Mouse (Mus musculus) cerebellum, adult 2 months (tissue): ENCODE results near the gene Pak6. TPM values are rescaled to one million over a fixed set of nuclear protein-coding genes. Genes with fewer than 3 reads are reported as not detected.

Source experiments
- DNase-seq, 2 experiments: peaks; one replicate each; pipeline ENCODE4 v3.0.0; 2021
- H3K27ac ChIP-seq: fragments of 200-500 bp; 2 replicates; pipeline ENCODE4 v1.5.1; 2012; ENCODE audit warnings: low read length, control low read depth, inconsistent platforms; ENCODE audit not compliant: insufficient read depth
- H3K27me3 ChIP-seq: fragments of 200-500 bp; 2 replicates; pipeline ENCODE4 v1.6.1; 2012; ENCODE audit warnings: inconsistent platforms, mild to moderate bottlenecking, low read length, moderate library complexity; ENCODE audit not compliant: control insufficient read depth, insufficient read depth
- H3K4me1 ChIP-seq: fragments of 200-500 bp; 2 replicates; pipeline ENCODE4 v1.6.1; 2011; ENCODE audit warnings: low read length; ENCODE audit not compliant: control insufficient read depth, insufficient read depth
- H3K4me3 ChIP-seq: fragments of 200-500 bp; replicated peaks from 2 replicates; pipeline ENCODE3; 2011; ENCODE audit warnings: mild to moderate bottlenecking, low read depth, low read length, control low read depth; ENCODE audit not compliant: insufficient read depth
- CTCF ChIP-seq: fragments of 200-500 bp; IDR thresholded peaks from 2 replicates; pipeline ENCODE4 v1.5.1; 2011; ENCODE audit warnings: low read depth, mild to moderate bottlenecking, control low read depth, low read length, moderate library complexity, borderline replicate concordance; ENCODE audit not compliant: insufficient read depth
- POLR2A ChIP-seq: fragments of 200-500 bp; IDR thresholded peaks from 2 replicates; pipeline ENCODE4 v1.6.1; 2011; ENCODE audit warnings: low read length, control low read depth, borderline replicate concordance; ENCODE audit not compliant: insufficient read depth
- WGBS: fragments of 180-500 bp; shearing (Covaris S2); methylation state at CpG from one replicate; pipeline ENCODE4 v1.1.7; 2018; 5-methylcytosine and 5-hydroxymethylcytosine counted together
- polyA plus RNA-seq: library from polyadenylated mRNA; depleted of rRNA; stranded (reverse); fragments of >200 nt; gene quantifications from 2 replicates; pipeline ENCODE4 v1.2.3, GENCODE M21; 2012

The Pak6 gene
- polyA plus RNA-seq, 1 experiment, result 6.4 TPM

GRCm38 (mm10) chr2:118701161-118701560 lies 38.1 kb downstream of the Pak6 start:
- peaks cover 7% of the 10 kb centered on the region for H3K4me1 ChIP-seq
- H3K27me3 ChIP-seq, result peaks cover 3% of the 10 kb centered on the region; the same call in 1 of the 2 replicates
- no peak for TF ChIP-seq POLR2A
- no peak for TF ChIP-seq CTCF
- no peak overlapping the region for H3K4me3 ChIP-seq
- no peak for DNase-seq
- WGBS, result 54% methylated on average over 5 of the region's 5 CpGs
- no peak overlapping the region for H3K27ac ChIP-seq

- Histone ChIP-seq H3K27ac (no peak overlapping the region), H3K4me3 (no peak overlapping the region)
- no peak for DNase-seq
These were observed 39.1 kb downstream of the Pak6 start for GRCm38 (mm10) chr2:118701971-118702882.

GRCm38 (mm10) chr2:118702883-118703761 lies 40.0 kb downstream of the Pak6 start:
- under 1% methylated on average over 93 of the region's 93 CpGs for WGBS
- no peaks in the 10 kb centered on the region for H3K4me1 ChIP-seq
- DNase-seq, result peak; percentile 19 to 34
- H3K27me3 ChIP-seq, result peaks cover 3% of the 10 kb centered on the region; the same call in 1 of the 2 replicates
- TF ChIP-seq CTCF (no peak), POLR2A (no peak)
- peak overlapping the region; percentile 19 for H3K4me3 ChIP-seq
- H3K27ac ChIP-seq, result no peak overlapping the region

More at GRCm38 (mm10) chr2:118701971-118702882, 39.1 kb downstream of the Pak6 start:
- 22% methylated on average over 51 of the region's 51 CpGs for WGBS
- Histone ChIP-seq H3K4me1 (no peaks in the 10 kb centered on the region; the same call in 1 of the 2 replicates), H3K27me3 (peaks cover 3% of the 10 kb centered on the region; the same call in 1 of the 2 replicates)
- TF ChIP-seq POLR2A, result no peak
- TF ChIP-seq CTCF, result no peak

GRCm38 (mm10) chr2:118703913-118704730 lies 41.0 kb downstream of the Pak6 start, which contains the start of gene Ankrd63:
Gene Ankrd63, minus strand, starts transcription at chr2:118703963.
- WGBS, result 4% methylated on average over 50 of the region's 50 CpGs
- Histone ChIP-seq H3K4me1 (no peaks in the 10 kb centered on the region), H3K4me3 (peak within 1 kb of the TSS; percentile 19), H3K27me3 (peaks cover 3% of the 10 kb centered on the region; the same call in 1 of the 2 replicates), H3K27ac (no peak within 1 kb of the TSS)
- DNase-seq, result no peak
- TF ChIP-seq POLR2A (no peak), CTCF (no peak)

- peaks cover 3% of the 10 kb centered on the region; the same call in 1 of the 2 replicates for H3K27me3 ChIP-seq
- DNase-seq, result no peak
- no peak for TF ChIP-seq CTCF
- TF ChIP-seq POLR2A, result no peak
- no peaks in the 10 kb centered on the region for H3K4me1 ChIP-seq
- H3K27ac ChIP-seq, result no peak overlapping the region
- H3K4me3 ChIP-seq, result no peak overlapping the region
- WGBS, result 73% methylated on average over 6 of the region's 6 CpGs
These were observed 43.3 kb downstream of the Pak6 start for GRCm38 (mm10) chr2:118706436-118706835.

- WGBS, result 52% methylated on average over 4 of the region's 4 CpGs
- Histone ChIP-seq H3K4me1 (no peaks in the 10 kb centered on the region), H3K4me3 (no peak overlapping the region), H3K27me3 (peaks cover 1% of the 10 kb centered on the region; the same call in 1 of the 2 replicates), H3K27ac (no peak overlapping the region)
- no peak for TF ChIP-seq POLR2A
- DNase-seq, result no peak
These were observed 45.4 kb downstream of the Pak6 start for GRCm38 (mm10) chr2:118708472-118708871.
